Mouse (Mus musculus): Measurements from ENCODE around the gene Xbp1. TPM values are rescaled to one million over a fixed set of nuclear protein-coding genes. Genes with fewer than 3 reads are reported as not detected.

Xbp1 gene
- total RNA-seq, 2 experiments from 2014 or later: 79.2 to 97.0 TPM

DNA sequence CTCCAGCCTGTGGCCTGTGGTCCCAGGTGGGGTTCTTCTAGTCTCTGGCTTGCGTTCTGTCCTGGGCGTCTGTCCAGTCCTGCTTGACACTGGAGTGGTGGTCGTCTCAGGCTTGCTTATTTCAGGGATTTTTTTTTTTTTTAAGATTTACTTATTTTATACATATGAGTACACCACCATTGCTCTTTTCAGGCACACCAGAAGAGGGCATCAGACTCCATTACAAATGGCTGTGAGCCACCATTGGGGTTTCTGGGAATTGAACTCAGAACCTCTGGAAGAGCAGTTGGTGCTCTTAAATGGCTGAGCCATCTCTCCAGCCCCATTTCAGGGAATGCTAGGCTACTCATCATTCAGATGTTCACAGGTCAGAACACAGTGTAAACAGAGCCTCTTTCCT is 39.8 kb downstream of the Xbp1 start:
- intact Hi-C loops (cut with DNase I): no loop called here
- DNase-seq (ENCODE audit: low spot score in 2 of 2): no peak

DNA sequence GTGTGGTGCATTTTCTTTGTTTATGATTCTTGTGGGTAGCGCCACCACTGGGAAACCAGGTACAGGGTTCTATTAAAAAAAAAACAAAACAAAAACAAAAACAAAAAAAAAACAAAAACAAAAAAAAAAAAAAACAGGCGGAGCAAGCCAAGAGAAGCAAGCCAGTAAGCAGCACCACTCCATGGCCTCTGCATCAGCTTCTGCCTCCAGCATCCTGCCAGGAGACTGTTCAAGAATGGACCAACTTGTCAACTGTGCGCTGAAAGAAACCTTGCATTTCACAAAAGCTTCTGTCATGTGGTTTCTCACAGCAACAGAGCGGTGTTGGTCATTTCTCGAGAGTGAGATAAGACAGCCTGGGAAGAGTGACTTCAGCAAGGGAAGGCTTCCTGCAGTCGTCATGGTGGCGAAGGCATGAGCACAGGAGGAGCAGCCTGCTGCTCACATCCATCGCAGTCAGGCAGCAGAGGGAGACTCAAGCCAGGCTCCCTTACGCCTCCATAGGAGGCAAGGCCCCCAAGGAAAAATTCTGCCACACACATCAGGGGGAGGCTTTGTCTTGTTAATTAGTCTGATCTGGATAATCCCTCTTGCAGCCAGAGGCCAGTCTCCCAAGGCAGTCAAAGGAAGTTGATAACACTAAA is 42.3 kb downstream of the Xbp1 start:
- intact Hi-C loops (cut with DNase I): no loop called here
- DNase-seq (ENCODE audit: low spot score in 2 of 2): no peak

DNA sequence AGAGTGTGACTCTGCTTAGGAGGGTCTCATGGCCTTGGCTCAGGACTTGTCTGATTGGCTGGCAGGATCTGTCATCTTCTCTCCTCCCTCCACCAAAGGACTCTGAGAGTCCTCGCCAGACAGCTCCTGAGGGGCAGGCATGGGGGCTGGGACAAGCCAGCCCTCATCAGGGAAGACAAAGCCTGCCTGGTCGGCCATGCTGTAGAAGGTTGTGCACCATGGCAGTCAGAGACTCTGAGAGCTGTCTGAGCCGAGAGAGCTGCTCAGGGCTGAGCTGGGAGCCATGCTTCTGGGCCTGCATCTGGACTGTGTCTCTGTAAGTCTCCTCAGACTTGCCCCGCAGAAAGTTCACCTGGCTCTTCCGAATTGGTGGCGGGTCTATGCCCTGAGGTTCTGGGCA is 43.4 kb downstream of the Xbp1 start:
- intact Hi-C loops (cut with DNase I): no loop called here
- no peak for DNase-seq (ENCODE audit: low spot score in 2 of 2)

DNA sequence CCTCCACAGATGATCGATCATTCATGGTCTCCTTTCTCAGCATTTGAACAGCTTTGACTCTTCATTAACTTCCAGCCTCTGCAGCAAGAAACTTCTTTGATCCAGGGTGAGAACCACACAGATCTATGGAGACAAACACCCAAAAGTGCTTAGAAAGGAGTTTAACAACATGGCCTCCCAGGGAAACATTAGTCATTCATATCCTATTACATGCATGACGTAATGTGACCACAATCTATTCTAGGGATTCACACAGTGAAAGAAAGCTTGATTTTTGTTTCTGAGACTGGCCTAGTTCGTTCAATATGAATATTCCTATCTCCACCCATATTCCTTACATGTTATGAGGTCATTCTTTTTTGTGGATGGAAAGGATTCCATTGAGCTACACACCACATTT is 45.1 kb downstream of the Xbp1 start:
- intact Hi-C loops (cut with DNase I): no loop called here
- DNase-seq (ENCODE audit: low spot score in 2 of 2): no peak

DNA sequence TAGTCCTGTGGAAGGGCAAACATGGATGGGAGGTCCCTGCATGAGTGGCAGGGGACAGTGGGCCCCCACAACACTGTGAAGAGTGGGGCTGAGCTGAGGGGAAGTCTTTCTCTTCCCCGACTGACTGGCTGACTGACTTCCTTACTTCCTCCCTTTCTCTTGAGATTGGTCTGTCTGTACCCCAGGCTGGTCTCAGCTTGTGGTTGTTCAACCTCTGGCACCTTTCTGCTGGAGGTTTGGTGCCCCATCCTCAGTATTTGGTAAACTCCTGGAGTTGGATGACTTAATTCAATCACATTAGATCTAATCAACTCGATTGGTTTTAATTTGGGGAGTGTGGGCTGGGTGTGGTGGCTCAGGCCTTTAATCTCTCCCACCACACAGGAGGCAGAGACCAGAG is 46.0 kb downstream of the Xbp1 start:
- no peak for DNase-seq (ENCODE audit: low spot score in 2 of 2)
- intact Hi-C loops (cut with DNase I): no loop called here

DNA sequence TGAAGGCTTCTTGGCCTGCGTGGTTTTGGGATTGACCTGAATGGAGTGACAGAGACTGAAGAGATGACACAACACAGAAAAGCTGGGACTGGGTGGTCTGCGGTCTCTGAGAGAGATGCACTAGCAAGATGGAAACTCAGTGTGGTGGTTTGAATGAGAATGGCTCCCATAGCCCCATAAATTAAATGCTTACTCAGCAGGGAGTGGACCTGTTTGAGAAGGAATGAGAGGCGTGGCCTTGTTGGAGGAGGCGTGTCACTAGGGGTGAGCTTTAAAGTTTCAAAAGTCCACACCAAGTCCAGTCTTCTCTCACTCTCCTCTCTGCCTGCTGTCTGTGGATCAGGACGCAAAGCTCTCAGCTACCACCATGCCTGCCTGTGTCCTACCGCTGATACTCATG is 47.2 kb downstream of the Xbp1 start:
- DNase-seq (ENCODE audit: low spot score in 2 of 2): no peak
- intact Hi-C loops (cut with DNase I): no loop called here

DNA sequence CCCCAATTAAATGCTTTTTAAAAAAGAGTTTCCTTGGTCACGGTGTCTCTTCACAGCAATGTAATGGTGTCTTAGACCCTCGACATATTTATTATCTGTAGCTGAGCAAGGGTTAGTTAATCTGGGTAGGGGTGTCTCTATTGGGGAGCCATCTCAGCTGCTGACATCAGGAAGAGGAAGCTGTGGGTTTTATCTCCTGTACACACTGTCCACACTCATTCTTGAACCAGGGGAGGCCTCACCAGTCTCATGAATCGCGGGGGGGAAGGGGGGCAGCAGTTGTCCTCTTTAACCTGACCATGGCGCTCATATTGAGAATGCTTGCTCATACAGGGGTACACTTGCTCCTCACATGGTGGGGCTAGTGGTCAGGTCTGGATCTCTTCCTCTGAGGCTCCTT is 47.6 kb downstream of the Xbp1 start:
- no peak for DNase-seq (ENCODE audit: low spot score in 2 of 2)
- intact Hi-C loops (cut with DNase I): no loop called here

DNA sequence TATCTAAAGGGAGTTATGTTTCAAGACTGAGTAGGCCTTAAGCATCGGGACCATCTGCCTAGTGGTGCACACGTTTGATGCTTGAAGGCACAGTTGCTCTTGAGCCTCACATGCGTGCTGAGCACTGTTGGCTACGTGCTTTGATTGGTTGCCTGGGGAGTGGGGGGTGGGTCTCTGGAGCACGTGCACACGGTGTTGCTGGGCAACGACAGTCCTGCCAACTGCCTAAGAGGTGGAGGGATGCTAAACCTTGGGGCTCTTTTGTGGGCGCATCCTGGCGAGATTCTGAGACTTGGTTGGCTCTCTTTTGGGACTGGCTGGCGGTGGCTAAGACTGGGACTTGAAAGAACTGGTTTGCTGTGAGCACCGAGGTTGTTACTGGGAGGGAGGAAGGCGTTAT is 49.0 kb downstream of the Xbp1 start, which contains the start of gene Ankrd36:
Gene Ankrd36, plus strand, starts transcription at position 211 of the 400 bp plus-strand sequence.
- DNase-seq (ENCODE audit: low spot score in 2 of 2): no peak
- intact Hi-C loops (cut with DNase I): no loop called here

DNA sequence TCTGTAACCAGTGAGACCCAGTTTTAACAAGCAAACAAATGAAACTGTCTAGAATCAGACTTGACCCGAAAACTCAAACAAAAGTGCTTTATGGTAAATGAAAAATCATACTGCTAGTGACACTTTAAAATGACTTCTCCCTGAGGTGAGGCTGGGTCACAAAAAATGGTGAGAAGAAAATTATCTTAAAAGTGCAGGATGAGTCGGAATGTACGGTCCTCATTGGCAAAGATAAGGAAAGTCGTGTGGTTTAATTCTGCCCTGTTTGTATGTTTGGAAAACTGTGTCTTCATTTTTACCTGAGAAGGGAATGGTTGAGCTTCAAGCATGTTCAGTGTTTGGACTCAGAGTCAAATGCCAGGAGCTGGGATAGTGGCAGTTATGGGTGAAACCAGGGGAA is 51.4 kb downstream of the Xbp1 start:
- no peak for DNase-seq (ENCODE audit: low spot score in 2 of 2)
- intact Hi-C loops (cut with DNase I): no loop called here

DNA sequence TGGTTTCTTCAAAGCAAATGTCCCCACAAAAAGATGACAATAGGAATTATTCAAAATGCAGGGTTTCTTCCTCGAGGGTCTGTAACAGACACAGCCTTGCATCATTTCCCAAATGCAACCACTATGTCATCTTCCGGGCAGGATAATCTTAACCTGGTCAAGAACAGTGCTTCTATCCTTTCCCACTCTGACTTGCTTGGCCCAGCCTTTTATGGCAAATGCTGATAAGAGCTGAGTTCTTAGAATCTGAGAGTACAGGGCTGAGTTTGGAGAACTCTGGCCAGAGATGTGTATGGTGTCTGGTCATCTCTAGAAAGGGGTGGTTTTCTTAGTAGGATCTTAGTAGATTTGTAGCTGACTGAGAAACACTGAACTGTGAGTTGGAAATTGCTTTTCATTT is 53.4 kb downstream of the Xbp1 start:
- DNase-seq (ENCODE audit: low spot score in 2 of 2): no peak
- intact Hi-C loops (cut with DNase I): no loop called here

DNA sequence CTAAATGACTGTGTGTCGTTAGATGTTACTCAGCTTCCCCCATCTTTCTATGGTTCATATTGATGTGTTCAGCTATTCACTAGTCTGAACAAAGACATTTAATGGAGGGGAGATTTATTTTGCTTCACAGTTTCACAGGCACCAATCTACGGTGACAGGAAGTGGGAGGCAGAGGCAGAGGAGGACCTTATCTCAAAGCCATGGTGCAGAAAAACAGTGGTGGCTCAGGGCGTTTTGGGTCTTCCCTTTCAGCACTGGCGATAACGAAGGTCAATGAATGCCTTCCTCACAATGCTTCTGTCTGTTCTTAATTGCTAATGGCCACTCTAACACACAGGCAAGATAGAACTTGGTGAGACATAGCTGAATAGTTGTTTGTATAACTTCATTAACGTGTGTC is 54.6 kb downstream of the Xbp1 start:
- intact Hi-C loops (cut with DNase I): no loop called here

More for the DNA sequence above, 54.6 kb downstream of the Xbp1 start:
- DNase-seq (ENCODE audit: low spot score in 2 of 2): no peak

Other genes starting within 250 kb of the Xbp1 start
- gene Znrf3, start 75.8 kb upstream of the Xbp1 start, total RNA-seq (2021): 10 to 100 TPM; 22.1 to 23.9 TPM
- gene Ccdc117, start 21.5 kb downstream of the Xbp1 start, total RNA-seq (2021): 10 to 100 TPM; 10.8 to 11.7 TPM
- gene Ankrd36, start 49.0 kb downstream of the Xbp1 start, total RNA-seq (2021): not detected
- gene Mrps24, start 195.0 kb downstream of the Xbp1 start, total RNA-seq (2021): 10 to 100 TPM; 88.4 to 89.7 TPM
- 10 to 100 TPM; 55.9 to 60.8 TPM for gene Urgcp, start 241.7 kb downstream of the Xbp1 start, total RNA-seq (2021)

Data from left cerebral cortex, postnatal 14 days (tissue).